Mouse (Mus musculus) 3T3-L1 (cell line): Measurements from ENCODE around the gene Ube2d1.
A peak's percentile ranks its signal among the peaks of the same experiment; 100 is the strongest.

Experiments used
- DNase-seq: peaks from one replicate; pipeline ENCODE4 v3.0.0-alpha.2; 2015; ENCODE audit warnings: low read depth, low spot score

Ube2d1 gene

GRCm38 (mm10) chr10:71291179-71291661 is 6.2 kb upstream of the Ube2d1 start:
- peak; percentile 14 for DNase-seq

GRCm38 (mm10) chr10:71284511-71285125 is 444 bp downstream of the Ube2d1 start:
- peak; percentile 36 for DNase-seq

- DNase-seq = no peak
Measured at GRCm38 (mm10) chr10:71284131-71284510, 941 bp downstream of the Ube2d1 start.

DNA sequence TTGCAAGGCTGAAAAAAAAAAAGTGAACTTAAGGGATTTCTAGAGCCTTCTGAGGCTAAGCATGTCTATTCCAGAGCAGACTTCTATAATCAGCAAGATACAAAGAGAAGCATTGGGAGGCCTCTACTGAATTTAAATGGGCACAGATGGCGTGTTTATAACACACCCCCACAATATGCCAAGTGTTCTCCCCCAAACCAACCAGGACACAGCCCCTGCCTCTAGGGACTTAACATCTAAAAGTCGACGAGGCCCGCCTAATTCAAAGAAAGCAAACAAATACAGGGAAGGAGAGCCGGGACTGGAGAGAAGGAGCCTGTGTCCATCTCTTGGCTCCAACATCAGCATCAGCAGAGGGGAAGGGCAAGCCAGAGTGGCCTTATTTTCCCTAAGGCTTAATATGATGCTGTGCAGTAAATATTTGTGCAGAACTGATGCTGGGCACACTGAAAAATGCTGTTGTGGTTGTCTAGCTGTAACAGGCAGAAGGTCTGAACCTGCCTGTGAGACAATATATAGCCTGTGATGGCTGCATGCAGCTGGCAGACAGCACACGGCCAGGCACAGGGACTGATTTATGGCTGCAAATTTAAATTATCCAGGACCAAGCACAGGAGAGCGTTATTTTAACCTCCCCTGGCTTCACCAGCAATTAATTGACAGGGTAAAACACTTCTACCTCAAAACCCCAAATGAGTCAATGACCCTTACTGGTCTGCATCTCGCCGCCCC is 11.9 kb downstream of the Ube2d1 start:
- no peak for DNase-seq

DNA sequence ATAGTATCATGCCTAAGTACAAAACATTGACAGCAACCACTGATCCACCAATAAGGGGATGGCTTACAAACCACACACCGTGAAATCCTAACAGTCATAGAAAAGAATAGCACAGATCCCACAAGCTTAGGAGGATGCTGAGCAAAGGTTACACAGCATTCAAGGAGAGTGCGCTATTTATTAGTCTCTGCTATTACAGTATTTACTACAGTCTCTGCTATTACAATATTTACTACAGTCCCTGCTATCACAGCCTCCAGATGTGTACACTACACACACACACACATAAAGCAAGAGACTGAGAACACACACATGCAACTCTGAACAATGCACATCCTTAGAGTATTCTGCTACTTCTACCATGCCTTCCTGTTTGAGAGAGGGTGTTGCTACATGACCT is 17.1 kb downstream of the Ube2d1 start:
- no peak for DNase-seq

GRCm38 (mm10) chr10:71267511-71267910 is 17.6 kb downstream of the Ube2d1 start:
- DNase-seq = no peak

DNA sequence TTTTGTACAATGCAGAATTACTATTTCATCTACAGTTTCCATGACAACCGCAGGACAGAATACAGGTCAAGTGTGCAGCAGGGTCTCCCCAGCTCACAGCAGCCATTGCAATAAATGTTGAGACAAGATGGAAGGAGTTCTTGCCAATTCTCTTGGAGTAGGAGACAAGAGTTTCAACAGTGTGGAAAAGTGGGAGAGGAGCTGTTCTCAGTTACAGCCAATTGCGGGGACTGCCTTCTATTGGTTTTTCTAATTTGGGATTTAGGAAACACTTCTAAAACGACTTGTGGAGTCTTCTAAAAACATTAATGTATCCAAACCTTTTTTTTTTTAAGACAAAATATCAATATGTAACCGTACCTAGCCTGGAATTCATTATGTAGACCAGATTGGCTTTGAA is 20.0 kb downstream of the Ube2d1 start:
- DNase-seq = no peak

GRCm38 (mm10) chr10:71261637-71262036 is 23.4 kb downstream of the Ube2d1 start:
- DNase-seq = no peak

DNA sequence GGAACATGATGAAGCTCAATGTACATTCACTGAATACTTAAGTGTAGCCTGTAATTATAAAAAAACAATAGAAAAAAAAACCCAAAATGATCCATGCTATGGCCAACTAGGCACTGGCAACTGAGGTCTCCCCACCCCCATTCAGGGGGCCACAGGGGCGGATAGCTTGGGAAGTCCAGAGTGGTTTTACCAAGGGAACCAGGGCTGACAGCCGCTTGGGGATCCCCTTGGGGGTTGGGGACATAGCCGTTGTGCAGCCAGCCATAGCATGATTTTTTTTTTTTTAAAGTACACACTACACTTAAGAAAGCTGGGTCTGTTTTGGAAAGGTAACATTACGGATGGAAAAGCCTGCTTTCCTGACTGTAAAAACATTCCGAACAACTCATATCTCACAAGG is 26.1 kb downstream of the Ube2d1 start:
- no peak for DNase-seq

GRCm38 (mm10) chr10:71258516-71258915 is 26.5 kb downstream of the Ube2d1 start:
- DNase-seq = no peak

DNA sequence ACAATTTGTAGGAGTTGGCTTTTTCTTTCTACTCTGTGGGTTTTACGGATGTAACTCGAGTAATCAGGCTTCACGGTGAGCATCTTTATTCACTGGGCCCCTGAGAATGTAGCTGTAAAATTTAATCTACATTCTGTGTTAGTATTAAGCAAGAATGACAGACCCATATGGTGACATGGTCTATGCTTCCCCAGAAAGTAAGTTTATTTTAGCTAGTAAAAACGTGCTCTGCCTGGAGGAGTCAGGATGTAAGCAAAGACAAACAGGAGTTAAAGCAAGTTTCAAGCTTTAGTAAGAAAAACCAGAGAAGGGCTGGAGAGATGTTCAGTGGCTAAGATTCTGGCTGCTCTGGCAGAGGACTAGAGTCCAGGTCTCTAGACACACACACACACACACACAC is 31.9 kb downstream of the Ube2d1 start:
- DNase-seq = no peak

DNA sequence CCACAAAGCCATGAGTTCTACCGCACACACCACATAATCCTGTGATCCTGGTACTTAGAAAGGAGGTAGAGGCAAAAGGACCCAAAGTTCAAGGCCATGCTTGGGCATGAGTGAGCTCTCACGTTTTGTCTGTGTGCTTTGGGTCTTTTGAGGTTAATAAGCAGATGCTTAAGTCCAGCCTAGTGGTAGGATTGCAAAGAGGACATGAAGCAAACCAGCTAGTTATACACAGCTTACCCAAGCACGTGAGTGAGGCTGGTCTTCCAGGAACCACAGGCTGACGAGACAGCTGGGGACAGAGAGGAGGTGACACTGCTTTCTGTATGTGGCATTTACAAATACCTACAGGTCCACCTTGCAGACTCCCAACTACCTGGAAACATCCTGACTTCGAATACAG is 32.6 kb downstream of the Ube2d1 start:
- DNase-seq = no peak

- DNase-seq = no peak
Measured at GRCm38 (mm10) chr10:71251846-71252245, 33.2 kb downstream of the Ube2d1 start.

DNA sequence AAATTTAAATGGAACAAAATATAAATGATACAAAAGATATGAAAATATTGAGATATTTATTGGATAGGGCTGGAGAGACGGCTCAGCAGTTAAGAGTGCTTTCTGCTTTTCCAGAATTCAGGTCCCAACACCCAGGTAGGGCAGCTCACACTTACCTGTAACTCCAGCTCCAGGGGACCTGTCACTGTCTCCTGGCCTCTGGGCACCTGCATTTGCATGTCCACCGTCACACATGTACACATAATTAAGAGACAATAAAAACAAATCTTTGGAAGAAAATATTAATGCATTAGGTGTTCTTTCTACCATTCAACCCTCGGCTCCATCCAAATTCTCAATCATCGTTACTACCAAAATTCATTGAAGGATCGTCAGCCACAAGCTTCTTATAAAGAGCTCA is 33.8 kb downstream of the Ube2d1 start:
- DNase-seq = no peak

- no peak for DNase-seq
Measured at GRCm38 (mm10) chr10:71250472-71250871, 34.6 kb downstream of the Ube2d1 start.

GRCm38 (mm10) chr10:71249086-71249880 is 35.8 kb downstream of the Ube2d1 start:
- DNase-seq = no peak

GRCm38 (mm10) chr10:71246956-71247355 is 38.1 kb downstream of the Ube2d1 start:
- no peak for DNase-seq

DNA sequence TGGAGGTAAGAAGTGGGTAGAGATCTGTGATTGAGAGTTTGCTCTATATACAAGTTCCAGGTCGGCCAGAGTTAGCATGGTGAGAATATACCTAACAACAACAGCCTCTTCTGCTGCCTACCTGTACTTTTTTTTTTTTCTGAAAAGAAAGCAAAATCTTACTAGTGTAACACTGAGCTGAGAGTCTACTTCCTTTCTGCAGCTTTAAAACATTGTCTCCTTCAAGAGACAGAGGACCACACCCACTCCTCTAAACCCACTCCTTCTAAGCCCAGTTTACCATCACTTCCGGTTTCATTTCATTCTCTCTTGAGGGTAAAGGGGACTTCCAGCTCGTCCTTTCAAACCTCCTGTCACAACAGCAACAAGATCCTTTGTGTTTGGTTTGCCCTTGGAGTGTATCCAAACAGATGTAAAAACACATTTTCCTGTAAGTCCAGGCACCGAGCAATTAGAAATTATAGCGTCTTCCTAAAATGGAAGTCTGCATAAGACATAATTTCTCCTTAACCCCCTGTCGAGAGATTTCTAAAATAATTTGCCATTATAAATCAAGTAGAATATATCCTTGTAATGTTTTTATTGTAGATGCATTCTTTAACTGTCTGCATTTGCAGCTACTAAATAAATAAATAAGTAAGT is 45.5 kb downstream of the Ube2d1 start:
- peak; percentile 57 for DNase-seq

- DNase-seq = no peak
Measured at GRCm38 (mm10) chr10:71238240-71238554, 46.9 kb downstream of the Ube2d1 start, which contains the start of gene Tfam. Gene Tfam (minus strand): TSS chr10:71238280.

DNA sequence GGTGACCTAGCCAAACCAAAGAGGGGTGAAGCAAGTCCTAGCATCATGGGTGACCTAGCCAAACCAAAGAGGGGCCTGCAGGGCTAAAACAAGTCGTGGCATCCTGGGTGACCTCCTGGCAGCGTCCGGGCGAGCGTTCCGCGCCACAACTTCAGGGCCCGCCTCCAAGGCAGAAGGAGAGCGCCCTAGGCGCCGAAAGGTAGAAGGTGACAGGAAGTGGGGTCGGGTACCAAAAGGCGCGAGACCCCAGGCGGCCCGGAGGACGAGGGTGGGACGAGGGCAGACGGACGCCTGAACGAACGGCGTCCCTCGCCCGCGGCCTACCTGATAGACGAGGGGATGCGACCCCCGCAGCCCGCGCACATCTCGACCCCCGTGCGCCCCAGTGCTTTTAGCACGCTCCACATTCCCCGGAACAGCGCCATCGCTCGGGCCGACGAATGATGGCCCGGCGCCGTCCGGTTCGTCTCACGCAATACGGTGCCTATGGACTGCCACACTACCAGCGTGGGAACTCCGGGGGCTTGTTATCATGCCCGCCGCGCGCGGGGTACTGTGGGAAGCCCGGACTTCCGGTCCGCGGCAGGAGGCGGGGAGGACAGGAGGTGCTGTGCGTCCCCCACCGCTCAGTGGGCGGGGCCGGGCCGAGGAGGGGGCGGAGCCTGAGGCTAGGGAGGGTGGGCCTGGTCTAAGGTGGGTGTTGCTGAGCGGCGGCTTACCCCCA is 47.4 kb downstream of the Ube2d1 start:
- DNase-seq = peak; percentile 92

GRCm38 (mm10) chr10:71234071-71234470 is 51.0 kb downstream of the Ube2d1 start:
- DNase-seq = no peak
